Mouse (Mus musculus) embryonic facial prominence, embryonic 14.5 days (tissue): ENCODE measurements at regions not wholly inside any gene's neighbourhood (a gene's known extent, or its start where the extent isn't known, plus 50 kb on each side); places are given as distances from the start of the nearest gene placed in this dataset.

Experiments
- ATAC-seq: fragments of 200-750 bp; cut with Nextera tagmentation; 2 replicates; pipeline ENCODE4 v1.8.0; 2017; ENCODE audit warnings: low read depth, moderate number of reproducible peaks, moderate TSS enrichment
- DNase-seq: peaks from one replicate; pipeline ENCODE4 v3.0.0-alpha.2; 2015; ENCODE audit warnings: low spot score
- H3K27ac ChIP-seq: fragments of 300-500 bp; sonication (generic); replicated peaks from 2 replicates; pipeline ENCODE4 v1.5.1; 2014; ENCODE audit warnings: low read depth, mild to moderate bottlenecking, low read length, moderate library complexity
- H3K27me3 ChIP-seq: fragments of 300-500 bp; sonication (generic); replicated peaks from 2 replicates; pipeline ENCODE4 v1.6.1; 2014; ENCODE audit warnings: low read length; ENCODE audit not compliant: control insufficient read depth, insufficient read depth
- H3K36me3 ChIP-seq: fragments of 300-500 bp; sonication (generic); 2 replicates; pipeline ENCODE4 v1.6.1; 2014; ENCODE audit warnings: low read length, mixed read lengths; ENCODE audit not compliant: control insufficient read depth, insufficient read depth
- H3K4me1 ChIP-seq: fragments of 300-500 bp; sonication (generic); 2 replicates; pipeline ENCODE4 v1.6.1; 2014; ENCODE audit warnings: antibody characterized with exemption, low read length; ENCODE audit not compliant: control insufficient read depth, insufficient read depth
- H3K4me2 ChIP-seq: fragments of 300-500 bp; sonication (generic); 2 replicates; pipeline ENCODE4 v1.6.1; 2014; ENCODE audit warnings: low read depth, mild to moderate bottlenecking, low read length, moderate library complexity, mixed read lengths
- H3K4me3 ChIP-seq: fragments of 300-500 bp; sonication (generic); 2 replicates; pipeline ENCODE4 v1.5.1; 2014; ENCODE audit warnings: low read depth, mild to moderate bottlenecking, low read length
- H3K9ac ChIP-seq: fragments of 300-500 bp; sonication (generic); 2 replicates; pipeline ENCODE4 v1.6.1; 2014; ENCODE audit warnings: low read depth, mild to moderate bottlenecking, low read length, moderate library complexity, mixed read lengths
- H3K9me3 ChIP-seq: fragments of 300-500 bp; sonication (generic); 2 replicates; pipeline ENCODE4 v1.6.1; 2016; ENCODE audit warnings: low read length; ENCODE audit not compliant: control insufficient read depth
- WGBS: fragments of 180-500 bp; shearing (Covaris S2); extraction: QIAGEN DNeasy Blood & Tissue Kit; methylation state at CpG from one replicate; pipeline ENCODE4 v1.1.7; 2014; 5-methylcytosine and 5-hydroxymethylcytosine counted together

DNA sequence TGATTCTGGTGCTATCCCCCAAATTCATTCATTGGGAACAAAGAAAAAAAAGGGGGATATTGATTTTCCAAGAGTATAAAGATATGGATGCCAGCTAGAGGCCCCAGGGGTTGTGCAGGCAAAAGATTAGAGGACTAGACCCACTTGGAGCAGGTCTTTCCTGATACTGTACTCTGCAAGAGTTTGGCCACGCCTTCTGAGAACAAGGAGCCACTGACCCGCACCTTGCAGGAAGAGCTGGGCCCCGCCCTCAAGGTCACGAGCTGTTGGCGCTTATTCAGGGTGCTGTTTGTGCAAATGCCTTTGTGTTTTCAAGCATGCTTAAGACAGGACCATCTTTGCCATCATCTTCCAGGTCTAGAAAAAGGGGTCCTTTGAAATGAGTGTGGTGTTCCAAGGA, 54.5 kb upstream of the Slc7a1 start:
- 73% methylated on average over 5 of the region's 5 CpGs for WGBS
- DNase-seq = no peak

DNA sequence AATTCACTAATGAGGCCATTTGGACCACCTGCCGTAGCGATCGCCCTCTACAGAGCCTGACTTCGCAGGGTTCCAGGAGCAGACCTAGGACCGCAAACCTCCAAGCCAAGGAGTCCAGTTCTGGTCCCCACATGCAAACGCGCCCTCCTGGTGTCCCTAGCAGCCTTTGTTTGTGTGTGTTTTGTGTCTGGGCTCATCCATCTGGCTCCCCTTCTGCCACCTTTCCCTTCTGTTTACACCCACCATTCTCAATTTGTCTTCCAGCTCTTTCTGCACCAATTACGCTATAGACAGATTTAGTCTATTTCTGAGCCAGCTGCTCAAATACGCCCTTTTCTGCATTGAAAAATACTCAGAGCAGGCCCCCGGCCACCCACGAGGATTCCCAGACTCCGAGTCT, 54.1 kb upstream of the Slc7a1 start:
- no peak overlapping the region for H3K9ac ChIP-seq
- H3K4me3 ChIP-seq = no peak overlapping the region
- H3K9me3 ChIP-seq = no peaks in the 10 kb centered on the region
- peaks cover 3% of the 10 kb centered on the region; the same call in 1 of the 2 replicates for H3K4me1 ChIP-seq
- H3K27me3 ChIP-seq = no peaks in the 10 kb centered on the region
- H3K4me2 ChIP-seq = no peak overlapping the region
- ATAC-seq (peak; percentile 22; the same call in 1 of the 2 replicates), DNase-seq (peak; percentile 36)
- 75% methylated on average over 12 of the region's 12 CpGs for WGBS
- H3K27ac ChIP-seq = no peak overlapping the region
- no peaks in the 10 kb centered on the region for H3K36me3 ChIP-seq

More for the DNA sequence above, 54.5 kb upstream of the Slc7a1 start:
- no peak for ATAC-seq
- Histone ChIP-seq H3K36me3 (no peaks in the 10 kb centered on the region), H3K9ac (no peak overlapping the region), H3K27me3 (no peaks in the 10 kb centered on the region), H3K4me3 (no peak overlapping the region), H3K27ac (no peak overlapping the region), H3K4me1 (peaks cover 3% of the 10 kb centered on the region; the same call in 1 of the 2 replicates), H3K9me3 (no peaks in the 10 kb centered on the region), H3K4me2 (no peak overlapping the region)

DNA sequence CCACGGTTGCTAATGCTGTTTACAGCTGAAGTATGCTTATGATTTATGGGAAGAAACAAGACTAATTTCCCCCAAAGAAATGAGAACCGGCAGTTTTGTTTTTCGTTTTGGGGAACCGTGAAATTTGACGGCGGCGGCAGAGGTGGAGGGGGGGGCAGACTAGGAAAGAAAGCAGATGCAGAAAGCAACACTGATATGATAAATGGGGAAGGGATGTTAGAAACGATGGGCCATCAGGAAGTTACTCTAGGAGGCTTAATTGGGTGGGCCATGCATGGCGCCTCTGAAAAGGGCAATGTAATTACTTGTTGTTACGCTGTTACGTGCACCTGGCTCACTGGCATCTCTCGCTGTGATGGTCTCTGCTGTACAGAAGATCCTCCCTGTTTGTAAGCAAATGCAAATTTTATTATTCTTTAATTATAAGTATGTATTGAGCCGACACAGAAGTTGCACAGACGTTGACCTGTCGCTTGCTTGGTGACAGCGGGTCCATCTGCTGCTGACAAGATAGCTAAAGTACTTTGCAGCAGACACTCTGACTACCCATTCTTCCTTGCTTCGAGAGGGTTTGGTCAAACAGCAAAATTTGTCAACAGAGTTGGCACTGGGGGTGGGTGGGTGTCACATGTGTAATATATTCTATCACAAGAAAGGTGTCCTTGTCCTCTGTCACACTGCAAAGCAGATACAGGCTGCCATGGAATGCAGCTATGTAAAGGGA, 53.4 kb upstream of the Slc7a1 start:
- H3K4me2 ChIP-seq = no peak overlapping the region
- no peak overlapping the region for H3K27ac ChIP-seq
- H3K36me3 ChIP-seq = no peaks in the 10 kb centered on the region
- no peaks in the 10 kb centered on the region for H3K9me3 ChIP-seq
- DNase-seq (no peak), ATAC-seq (no peak)
- peaks cover 3% of the 10 kb centered on the region; the same call in 1 of the 2 replicates for H3K4me1 ChIP-seq
- no peaks in the 10 kb centered on the region for H3K27me3 ChIP-seq
- 72% methylated on average over 17 of the region's 17 CpGs for WGBS
- H3K4me3 ChIP-seq = no peak overlapping the region
- H3K9ac ChIP-seq = no peak overlapping the region

DNA sequence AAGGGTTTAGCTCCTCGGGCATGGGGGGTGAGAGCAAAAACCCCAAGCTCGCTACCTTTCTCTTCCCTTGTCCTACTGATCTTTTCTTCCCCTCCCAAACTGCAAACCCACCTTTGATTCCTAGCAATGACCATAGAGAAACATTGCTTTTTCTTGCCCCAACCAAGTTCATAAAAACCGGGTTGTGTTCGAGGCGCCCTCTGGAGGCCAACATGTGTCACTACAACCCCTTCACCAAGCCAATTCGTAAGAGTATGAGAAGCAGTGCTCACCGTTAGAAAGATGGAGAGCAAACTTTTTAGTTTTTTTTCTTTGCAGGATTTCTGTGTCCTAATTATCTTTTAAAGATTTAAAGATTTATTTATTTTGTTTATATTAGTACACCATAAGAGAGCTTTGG, 52.1 kb upstream of the Slc7a1 start:
- H3K4me2 ChIP-seq = no peak overlapping the region
- ATAC-seq = no peak
- no peaks in the 10 kb centered on the region for H3K9me3 ChIP-seq
- DNase-seq = no peak
- peaks cover 3% of the 10 kb centered on the region; the same call in 1 of the 2 replicates for H3K4me1 ChIP-seq
- no peak overlapping the region for H3K9ac ChIP-seq
- H3K27me3 ChIP-seq = no peaks in the 10 kb centered on the region
- 40% methylated on average over 7 of the region's 7 CpGs for WGBS
- H3K4me3 ChIP-seq = no peak overlapping the region
- H3K36me3 ChIP-seq = no peaks in the 10 kb centered on the region
- no peak overlapping the region for H3K27ac ChIP-seq

DNA sequence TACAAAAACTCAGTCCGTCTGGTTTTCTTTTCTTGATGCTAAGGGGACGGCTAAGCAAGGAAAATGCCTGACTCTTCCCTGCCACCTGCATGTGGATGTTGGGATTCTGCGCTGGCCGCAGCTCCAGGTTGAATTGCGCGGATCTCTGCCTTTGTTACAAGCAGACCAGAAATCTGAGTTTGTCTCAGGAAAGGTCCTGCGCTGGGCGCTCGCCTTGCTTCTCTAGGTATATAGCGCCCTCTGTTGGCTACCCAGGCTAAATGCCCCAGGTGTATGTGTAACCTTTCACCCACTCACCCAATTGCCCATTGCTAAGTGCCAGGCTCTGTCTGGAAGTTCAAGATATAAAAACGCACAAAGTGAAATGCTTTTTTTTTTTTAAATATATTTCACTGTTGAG, 51.2 kb upstream of the Slc7a1 start:
- H3K9me3 ChIP-seq = no peaks in the 10 kb centered on the region
- WGBS = 40% methylated on average over 11 of the region's 11 CpGs
- H3K27ac ChIP-seq = no peak overlapping the region
- H3K4me1 ChIP-seq = peaks cover 3% of the 10 kb centered on the region; the same call in 1 of the 2 replicates
- no peaks in the 10 kb centered on the region for H3K27me3 ChIP-seq
- peak; percentile 82 for DNase-seq
- ATAC-seq = peak; percentile 71; the same call in 1 of the 2 replicates
- H3K4me2 ChIP-seq = no peak overlapping the region
- H3K4me3 ChIP-seq = no peak overlapping the region
- no peaks in the 10 kb centered on the region for H3K36me3 ChIP-seq
- H3K9ac ChIP-seq = no peak overlapping the region
